Mouse (Mus musculus): ENCODE measurements around the gene Bdh1. TPM values are rescaled to one million over a fixed set of nuclear protein-coding genes. Genes with fewer than 3 reads are reported as not detected.
A peak's percentile ranks its signal among the peaks of the same experiment; 100 is the strongest.
"Not testable (repeated sequence)": the region's sequence is repeated elsewhere in the genome, so short reads cannot be mapped to it uniquely, and the experiment has no call there.

Bdh1 gene
- polyA plus RNA-seq, 1 experiment from 2014 or later: 208 TPM

DNA sequence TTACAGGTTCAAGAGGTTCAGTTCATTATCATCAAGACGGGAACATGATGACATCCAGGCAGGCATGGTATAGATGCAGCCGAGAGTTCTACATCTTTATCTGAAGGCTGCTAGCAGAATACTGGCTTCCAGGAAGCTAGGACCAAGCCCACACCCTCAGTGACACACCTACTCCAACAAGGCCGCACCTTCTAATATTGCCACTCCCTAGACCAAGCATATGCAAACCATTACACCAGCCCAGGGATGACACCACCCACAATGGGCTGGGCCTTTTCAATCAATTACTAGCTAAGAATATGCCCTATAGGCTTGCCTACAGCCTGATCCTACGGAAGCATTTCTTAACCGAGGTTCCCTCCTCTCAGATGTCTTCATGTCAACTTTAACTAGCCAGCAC is 42.9 kb downstream of the Bdh1 start:
- Histone ChIP-seq H3K4me2 (ENCODE audit: low read depth, low read length) (no peak overlapping the region), H3K4me3 (ENCODE audit: low read depth, low read length) (no peak overlapping the region), H3K9ac (replicated peaks) (no peak overlapping the region), H3K4me1 (ENCODE audit: insufficient read depth) (no peaks in the 10 kb centered on the region), H3K36me3 (replicated peaks; ENCODE audit: insufficient read depth, low read length) (no peaks in the 10 kb centered on the region), H3K27me3 (ENCODE audit: insufficient read depth, low read length) (no peaks in the 10 kb centered on the region), H3K9me3 (ENCODE audit: low read length) (no peaks in the 10 kb centered on the region), H3K27ac (ENCODE audit: low read depth) (no peak overlapping the region)
- peak; percentile 52 for ATAC-seq
- 71% methylated on average over 5 of the region's 5 CpGs for WGBS (ENCODE audit: insufficient replicate concordance)
- TF ChIP-seq EP300 (IDR thresholded peaks at IDR 0.05; ENCODE audit: low read depth): no peak
- TF ChIP-seq CTCF (IDR thresholded peaks at IDR 0.05; ENCODE audit: low read depth): no peak
- no peak for DNase-seq

DNA sequence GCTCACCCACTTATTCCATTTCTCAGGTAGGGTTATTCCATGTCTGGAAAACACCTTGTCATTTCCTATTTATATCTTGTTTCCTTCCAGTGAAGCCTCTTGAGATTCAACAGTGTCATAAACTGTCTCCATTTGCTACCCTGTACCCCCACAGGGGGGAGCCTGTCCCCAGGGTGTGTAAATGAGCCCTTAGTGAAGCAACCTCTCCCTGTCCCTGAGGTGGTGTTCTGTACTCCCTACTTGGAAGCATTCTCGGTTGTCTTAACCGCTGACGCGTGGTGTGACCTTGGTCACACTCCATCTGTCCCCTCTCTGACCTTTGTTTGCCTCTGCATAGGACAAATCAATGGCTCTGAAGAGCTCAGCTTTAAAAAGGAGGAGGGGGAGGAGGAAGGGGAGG is 43.5 kb downstream of the Bdh1 start:
- DNase-seq (peak; percentile 61), ATAC-seq (peak; percentile 77)
- WGBS (ENCODE audit: insufficient replicate concordance): 43% methylated on average over 4 of the region's 4 CpGs
- Histone ChIP-seq H3K36me3 (replicated peaks; ENCODE audit: insufficient read depth, low read length) (no peaks in the 10 kb centered on the region), H3K4me1 (ENCODE audit: insufficient read depth) (no peaks in the 10 kb centered on the region), H3K4me2 (ENCODE audit: low read depth, low read length) (no peak overlapping the region), H3K9me3 (ENCODE audit: low read length) (no peaks in the 10 kb centered on the region), H3K9ac (replicated peaks) (no peak overlapping the region), H3K27me3 (ENCODE audit: insufficient read depth, low read length) (no peaks in the 10 kb centered on the region), H3K4me3 (ENCODE audit: low read depth, low read length) (no peak overlapping the region), H3K27ac (ENCODE audit: low read depth) (no peak overlapping the region)
- TF ChIP-seq EP300 (IDR thresholded peaks at IDR 0.05; ENCODE audit: low read depth) (no peak), CTCF (IDR thresholded peaks at IDR 0.05; ENCODE audit: low read depth) (peak; percentile 71)

DNA sequence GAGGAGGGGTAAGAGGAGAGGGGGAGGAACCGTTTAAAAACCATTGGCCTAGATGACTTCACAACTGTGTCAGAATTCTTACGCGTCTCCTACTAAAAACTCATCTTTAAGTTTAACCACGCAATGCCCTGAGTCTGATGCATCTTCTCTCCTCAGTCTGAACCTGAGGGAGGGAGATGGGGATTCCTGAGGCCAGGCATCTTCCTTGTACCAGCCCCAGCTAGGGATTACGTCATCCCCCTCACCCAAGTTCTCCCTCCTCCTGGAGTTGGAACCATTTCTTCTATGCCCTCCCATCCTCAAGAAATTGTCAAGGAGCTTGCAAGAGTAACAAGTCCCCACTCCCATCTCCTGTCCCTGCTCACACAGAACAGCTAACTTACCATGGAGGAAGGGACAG is 44.0 kb downstream of the Bdh1 start:
- TF ChIP-seq EP300 (IDR thresholded peaks at IDR 0.05; ENCODE audit: low read depth): no peak
- TF ChIP-seq CTCF (IDR thresholded peaks at IDR 0.05; ENCODE audit: low read depth): no peak
- ATAC-seq: no peak
- Histone ChIP-seq H3K4me1 (ENCODE audit: insufficient read depth) (no peaks in the 10 kb centered on the region), H3K27ac (ENCODE audit: low read depth) (no peak overlapping the region), H3K36me3 (replicated peaks; ENCODE audit: insufficient read depth, low read length) (no peaks in the 10 kb centered on the region), H3K4me3 (ENCODE audit: low read depth, low read length) (no peak overlapping the region), H3K9me3 (ENCODE audit: low read length) (no peaks in the 10 kb centered on the region), H3K4me2 (ENCODE audit: low read depth, low read length) (no peak overlapping the region), H3K9ac (replicated peaks) (no peak overlapping the region), H3K27me3 (ENCODE audit: insufficient read depth, low read length) (no peaks in the 10 kb centered on the region)
- DNase-seq: no peak
- WGBS (ENCODE audit: insufficient replicate concordance): 78% methylated on average over 5 of the region's 5 CpGs

DNA sequence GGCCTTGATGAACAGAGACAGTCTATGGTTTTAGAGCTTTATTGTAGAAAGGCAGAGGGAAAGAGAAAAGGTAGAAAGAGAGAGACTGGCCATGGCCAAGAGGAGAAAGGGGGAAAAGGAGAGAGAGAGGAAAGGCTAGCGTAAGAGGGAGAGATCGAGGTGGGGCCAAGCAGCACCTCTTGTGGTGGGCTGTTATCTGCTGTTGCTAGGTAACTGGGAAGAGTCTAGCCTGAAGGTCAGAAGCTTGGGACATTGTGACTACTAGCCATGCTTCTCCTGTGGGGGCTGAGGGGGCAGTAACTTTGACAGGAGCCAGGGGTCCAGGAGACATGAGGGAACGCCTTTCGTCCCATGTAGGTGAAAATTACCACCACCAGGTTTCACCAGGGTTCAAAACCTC is 48.7 kb downstream of the Bdh1 start:
- WGBS (ENCODE audit: insufficient replicate concordance): 73% methylated on average over 4 of the region's 4 CpGs
- DNase-seq; H3K9me3 ChIP-seq (ENCODE audit: low read length); H3K4me2 ChIP-seq (ENCODE audit: low read depth, low read length); H3K4me3 ChIP-seq (ENCODE audit: low read depth, low read length); ATAC-seq; H3K27ac ChIP-seq (ENCODE audit: low read depth); H3K27me3 ChIP-seq (ENCODE audit: insufficient read depth, low read length); H3K9ac ChIP-seq (replicated peaks); H3K36me3 ChIP-seq (replicated peaks; ENCODE audit: insufficient read depth, low read length); H3K4me1 ChIP-seq (ENCODE audit: insufficient read depth): not testable (repeated sequence)

DNA sequence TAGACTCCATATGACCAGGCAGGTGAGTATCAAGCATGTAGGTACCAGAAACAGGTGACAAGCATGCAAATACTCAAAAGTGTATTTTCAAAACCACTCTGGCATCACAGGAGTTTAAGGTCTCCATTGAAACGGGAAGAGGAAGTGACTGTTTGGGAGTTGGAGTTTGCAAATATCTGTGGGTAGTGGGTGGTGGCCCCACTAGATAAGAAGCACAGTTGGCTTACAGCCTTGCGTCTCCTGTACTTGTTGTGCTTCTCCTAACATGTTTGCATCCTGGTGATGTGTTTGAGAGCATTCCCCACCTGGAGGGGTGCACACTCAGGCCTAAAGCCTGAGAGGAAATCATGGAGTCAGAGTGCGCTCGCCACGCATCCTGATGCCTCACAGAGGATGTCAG is 49.9 kb downstream of the Bdh1 start:
- no peak overlapping the region for H3K27ac ChIP-seq (ENCODE audit: low read depth)
- WGBS (ENCODE audit: insufficient replicate concordance): 40% methylated on average over 5 of the region's 5 CpGs
- TF ChIP-seq CTCF (IDR thresholded peaks at IDR 0.05; ENCODE audit: low read depth) (no peak), EP300 (IDR thresholded peaks at IDR 0.05; ENCODE audit: low read depth) (peak; percentile 38; the same call in 1 of the 2 replicates)
- H3K9ac ChIP-seq (replicated peaks): no peak overlapping the region
- H3K36me3 ChIP-seq (replicated peaks; ENCODE audit: insufficient read depth, low read length): no peaks in the 10 kb centered on the region
- H3K9me3 ChIP-seq (ENCODE audit: low read length): no peaks in the 10 kb centered on the region; the same call in 1 of the 2 replicates
- no peak for ATAC-seq
- no peak for DNase-seq
- H3K4me3 ChIP-seq (ENCODE audit: low read depth, low read length): no peak overlapping the region
- no peaks in the 10 kb centered on the region for H3K4me1 ChIP-seq (ENCODE audit: insufficient read depth)
- H3K27me3 ChIP-seq (ENCODE audit: insufficient read depth, low read length): no peaks in the 10 kb centered on the region
- H3K4me2 ChIP-seq (ENCODE audit: low read depth, low read length): no peak overlapping the region

DNA sequence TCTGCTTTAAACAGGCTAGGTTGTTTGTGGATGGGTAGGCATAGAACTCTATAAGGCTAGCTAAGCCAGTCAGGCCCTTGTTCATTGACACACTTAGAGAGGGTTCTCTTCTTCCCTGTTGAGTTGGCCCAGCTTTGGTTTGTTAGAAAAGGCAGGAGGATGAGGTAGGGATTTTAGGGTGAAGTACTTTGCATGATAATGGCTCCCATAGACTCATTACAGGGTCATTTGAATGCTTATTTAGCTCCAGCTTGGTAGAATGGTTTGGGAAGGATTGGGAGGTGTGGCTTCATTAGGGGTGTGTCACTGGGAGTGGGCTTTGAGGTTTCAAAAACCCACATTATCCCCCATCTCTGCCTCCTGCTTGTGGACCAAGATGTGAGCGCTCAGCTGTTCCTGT is 51.1 kb downstream of the Bdh1 start:
- H3K27me3 ChIP-seq (ENCODE audit: insufficient read depth, low read length): no peaks in the 10 kb centered on the region
- no peaks in the 10 kb centered on the region for H3K4me1 ChIP-seq (ENCODE audit: insufficient read depth)
- H3K9me3 ChIP-seq (ENCODE audit: low read length): no peaks in the 10 kb centered on the region; the same call in 1 of the 2 replicates
- no peak overlapping the region for H3K4me3 ChIP-seq (ENCODE audit: low read depth, low read length)
- no peak for TF ChIP-seq EP300 (IDR thresholded peaks at IDR 0.05; ENCODE audit: low read depth)
- no peak for TF ChIP-seq CTCF (IDR thresholded peaks at IDR 0.05; ENCODE audit: low read depth)
- H3K27ac ChIP-seq (ENCODE audit: low read depth): no peak overlapping the region
- ATAC-seq (no peak), DNase-seq (no peak)
- no peaks in the 10 kb centered on the region for H3K36me3 ChIP-seq (replicated peaks; ENCODE audit: insufficient read depth, low read length)
- H3K4me2 ChIP-seq (ENCODE audit: low read depth, low read length): no peak overlapping the region
- H3K9ac ChIP-seq (replicated peaks): no peak overlapping the region
- WGBS (ENCODE audit: insufficient replicate concordance): 84% methylated on average over 1 of the region's 1 CpGs
